Mouse (Mus musculus) thymus, adult 2 months (tissue): ENCODE data around the gene Ttyh1.

ENCODE experiments used
- CTCF ChIP-seq: fragments of 200-500 bp; IDR thresholded peaks from 2 replicates; pipeline ENCODE4 v1.5.1; 2012; ENCODE audit warnings: mild to moderate bottlenecking, control low read depth, low read length, moderate library complexity, borderline replicate concordance; ENCODE audit not compliant: control insufficient read depth, poor library complexity, insufficient read depth; ENCODE audit errors: extremely low read depth
- POLR2A ChIP-seq: fragments of 200-500 bp; IDR thresholded peaks from 2 replicates; pipeline ENCODE4 v1.6.1; 2012; ENCODE audit warnings: mild to moderate bottlenecking, low read length, control low read depth, moderate library complexity; ENCODE audit not compliant: control insufficient read depth, poor library complexity, insufficient read depth; ENCODE audit errors: extremely low read depth

GRCm38 (mm10) chr7:4101144-4101543 is 18.1 kb upstream of the Ttyh1 start:
- TF ChIP-seq CTCF (no peak), POLR2A (no peak)
